Mouse (Mus musculus) liver, postnatal 0 days (tissue): ENCODE data around the gene Slc38a9. TPM values are rescaled to one million over a fixed set of nuclear protein-coding genes. Genes with fewer than 3 reads are reported as not detected.

Experiments used
- ATAC-seq: fragments of 200-750 bp; cut with Nextera tagmentation; 2 replicates; pipeline ENCODE4 v1.8.0; 2017; ENCODE audit warnings: mild to moderate bottlenecking, moderate library complexity
- DNase-seq: peaks from one replicate; pipeline ENCODE4 v3.0.0-alpha.2; 2016
- H3K27ac ChIP-seq: fragments of 300-500 bp; sonication (generic); 2 replicates; pipeline ENCODE4 v1.5.1; 2014; ENCODE audit warnings: antibody characterized with exemption, moderate library complexity, mild to moderate bottlenecking, low read depth
- H3K27me3 ChIP-seq: fragments of 300-500 bp; sonication (generic); 2 replicates; pipeline ENCODE4 v1.6.1; 2014; ENCODE audit warnings: low read length, control low read depth, mixed read lengths; ENCODE audit not compliant: insufficient read depth
- H3K36me3 ChIP-seq: fragments of 300-500 bp; sonication (generic); replicated peaks from 2 replicates; pipeline ENCODE4 v1.6.1; 2014; ENCODE audit warnings: mild to moderate bottlenecking, control low read depth, low read length, moderate library complexity, mixed read lengths; ENCODE audit not compliant: insufficient read depth
- H3K4me1 ChIP-seq: fragments of 300-500 bp; sonication (generic); 2 replicates; pipeline ENCODE4 v1.6.1; 2014; ENCODE audit warnings: antibody characterized with exemption, mild to moderate bottlenecking, control low read depth; ENCODE audit not compliant: insufficient read depth
- H3K4me2 ChIP-seq: fragments of 300-500 bp; sonication (generic); 2 replicates; pipeline ENCODE4 v1.6.1; 2014; ENCODE audit warnings: low read depth, mild to moderate bottlenecking, low read length, moderate library complexity, mixed read lengths
- H3K4me3 ChIP-seq: fragments of 300-500 bp; sonication (generic); 2 replicates; pipeline ENCODE4 v1.5.1; 2014; ENCODE audit warnings: low read depth, low read length
- H3K9ac ChIP-seq: fragments of 300-500 bp; sonication (generic); replicated peaks from 2 replicates; pipeline ENCODE4 v1.6.1; 2014; ENCODE audit warnings: mild to moderate bottlenecking, moderate library complexity
- H3K9me3 ChIP-seq: fragments of 300-500 bp; sonication (generic); 2 replicates; pipeline ENCODE4 v1.6.1; 2016; ENCODE audit warnings: mild to moderate bottlenecking, control low read depth, low read length, mixed read lengths
- CTCF ChIP-seq: sonication (generic); IDR thresholded peaks from 2 replicates; pipeline ENCODE4 v1.5.1; 2016; ENCODE audit warnings: antibody characterized with exemption, low read depth
- EP300 ChIP-seq: IDR thresholded peaks from 2 replicates; pipeline ENCODE4 v1.6.1; 2016; ENCODE audit warnings: antibody characterized with exemption, low read depth, mild to moderate bottlenecking
- WGBS: fragments of 180-500 bp; shearing (Covaris S2); extraction: QIAGEN DNeasy Blood & Tissue Kit; methylation state at CpG from one replicate; pipeline ENCODE4 v1.1.7; 2014; ENCODE audit not compliant: insufficient replicate concordance; 5-methylcytosine and 5-hydroxymethylcytosine counted together
- polyA plus RNA-seq: library from polyadenylated mRNA; unstranded; fragments of >200 nt; fragmentation: Nextera tagmentation; extraction: Ambion mirVana; gene quantifications from 2 replicates; pipeline ENCODE4 v1.2.1, GENCODE M21; 2015

The Slc38a9 gene
- polyA plus RNA-seq, 1 experiment from 2014 or later = 11.9 TPM

DNA sequence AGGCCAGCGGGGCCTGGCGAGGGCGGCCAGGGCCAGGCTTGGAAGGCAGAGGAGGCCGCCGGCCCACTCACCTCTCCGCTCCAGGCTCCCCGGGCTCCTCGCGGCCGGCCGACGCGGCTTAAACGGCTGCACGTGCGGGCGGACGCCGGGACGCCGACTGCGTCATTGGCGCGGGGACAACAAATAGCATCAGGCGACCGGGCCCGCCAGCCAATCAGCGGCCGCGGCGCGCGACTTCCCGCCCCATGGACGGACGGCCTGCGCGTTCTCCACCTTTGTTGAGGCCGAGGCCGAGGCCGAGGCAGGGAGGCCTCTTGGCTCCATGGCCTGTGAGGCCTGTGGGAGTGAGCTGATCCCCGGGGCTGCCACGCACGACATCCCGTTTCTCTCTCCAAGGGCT is 8.3 kb upstream of the Slc38a9 start, which contains the start of gene Ddx4:
Gene Ddx4, minus strand, starts transcription at position 271 of the 400 bp plus-strand sequence.
- H3K9ac ChIP-seq = no peak within 1 kb of the TSS
- no peaks in the 10 kb centered on the region for H3K36me3 ChIP-seq
- peaks cover 3% of the 10 kb centered on the region; the same call in 1 of the 2 replicates for H3K9me3 ChIP-seq
- 80% methylated on average over 42 of the region's 45 CpGs for WGBS
- no peaks in the 10 kb centered on the region for H3K27me3 ChIP-seq
- no peaks in the 10 kb centered on the region for H3K4me1 ChIP-seq
- DNase-seq = no peak
- no peak for TF ChIP-seq CTCF
- TF ChIP-seq EP300 = no peak
- no peak within 1 kb of the TSS for H3K4me2 ChIP-seq
- H3K4me3 ChIP-seq = no peak within 1 kb of the TSS
- no peak within 1 kb of the TSS for H3K27ac ChIP-seq
- ATAC-seq = no peak

DNA sequence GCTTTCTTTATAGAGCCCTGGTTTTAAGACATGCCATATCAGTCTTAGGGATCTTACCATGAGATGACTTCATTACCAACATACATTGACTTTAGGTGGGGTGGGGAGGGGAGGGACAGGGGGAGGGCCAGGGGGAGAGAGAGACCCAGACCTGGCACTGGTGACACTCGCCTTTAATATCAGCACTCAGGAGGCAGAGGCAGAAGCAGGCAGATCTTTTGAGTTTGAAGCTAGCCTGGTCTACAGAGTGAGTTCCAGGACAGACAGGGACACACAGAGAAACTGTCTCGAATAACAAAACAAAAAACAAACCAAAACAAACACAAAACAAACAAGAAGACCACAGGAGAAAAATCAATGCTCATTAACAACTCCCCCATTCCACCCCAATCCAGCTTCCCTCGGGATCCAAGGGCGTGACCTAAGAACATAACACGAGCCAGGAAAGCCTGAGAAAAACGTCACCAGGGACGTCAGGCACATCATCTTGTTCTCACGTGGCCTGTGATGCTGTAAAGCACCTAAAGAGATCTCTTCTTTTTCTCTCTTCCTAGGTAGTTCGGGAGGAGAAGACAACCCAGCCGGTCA is 471 bp upstream of the Slc38a9 start:
- Histone ChIP-seq H3K27ac (no peak overlapping the region), H3K27me3 (no peaks in the 10 kb centered on the region), H3K4me2 (peak overlapping the region; percentile 87), H3K9ac (peak overlapping the region; percentile 23), H3K36me3 (no peaks in the 10 kb centered on the region), H3K4me1 (peaks cover 11% of the 10 kb centered on the region), H3K9me3 (no peaks in the 10 kb centered on the region), H3K4me3 (peak overlapping the region; percentile 90)
- TF ChIP-seq EP300 (no peak), CTCF (no peak)
- peak; percentile 1 for ATAC-seq
- no peak for DNase-seq
- 2% methylated on average over 10 of the region's 10 CpGs for WGBS

DNA sequence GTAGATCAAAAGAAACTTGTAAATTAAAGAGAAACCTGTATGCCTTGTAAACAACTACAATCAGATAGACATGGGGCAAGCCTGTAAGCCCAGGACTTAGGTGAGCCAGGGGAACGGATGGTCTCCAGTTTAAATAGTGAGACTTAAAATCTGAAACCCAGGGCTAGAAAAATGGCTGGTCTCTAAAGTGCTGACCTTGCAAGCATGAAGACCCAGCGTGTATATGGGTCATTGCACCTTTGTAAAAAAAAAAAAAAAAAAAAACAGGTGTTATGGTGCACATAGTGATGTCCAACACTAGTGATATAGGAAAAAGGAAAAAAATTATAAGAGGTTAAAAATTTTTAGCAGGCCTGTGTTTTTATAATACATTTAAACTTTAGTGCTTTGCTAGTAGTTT is 1.1 kb downstream of the Slc38a9 start:
- peaks cover 11% of the 10 kb centered on the region for H3K4me1 ChIP-seq
- no peaks in the 10 kb centered on the region for H3K27me3 ChIP-seq
- H3K9me3 ChIP-seq = no peaks in the 10 kb centered on the region
- no peaks in the 10 kb centered on the region for H3K36me3 ChIP-seq
- H3K9ac ChIP-seq = peak overlapping the region; percentile 94
- WGBS = 66% methylated on average over 2 of the region's 2 CpGs
- TF ChIP-seq CTCF = no peak
- TF ChIP-seq EP300 = no peak
- peak overlapping the region; percentile 87 for H3K4me2 ChIP-seq
- DNase-seq = no peak
- H3K27ac ChIP-seq = no peak overlapping the region
- H3K4me3 ChIP-seq = peak overlapping the region; percentile 90
- no peak for ATAC-seq

DNA sequence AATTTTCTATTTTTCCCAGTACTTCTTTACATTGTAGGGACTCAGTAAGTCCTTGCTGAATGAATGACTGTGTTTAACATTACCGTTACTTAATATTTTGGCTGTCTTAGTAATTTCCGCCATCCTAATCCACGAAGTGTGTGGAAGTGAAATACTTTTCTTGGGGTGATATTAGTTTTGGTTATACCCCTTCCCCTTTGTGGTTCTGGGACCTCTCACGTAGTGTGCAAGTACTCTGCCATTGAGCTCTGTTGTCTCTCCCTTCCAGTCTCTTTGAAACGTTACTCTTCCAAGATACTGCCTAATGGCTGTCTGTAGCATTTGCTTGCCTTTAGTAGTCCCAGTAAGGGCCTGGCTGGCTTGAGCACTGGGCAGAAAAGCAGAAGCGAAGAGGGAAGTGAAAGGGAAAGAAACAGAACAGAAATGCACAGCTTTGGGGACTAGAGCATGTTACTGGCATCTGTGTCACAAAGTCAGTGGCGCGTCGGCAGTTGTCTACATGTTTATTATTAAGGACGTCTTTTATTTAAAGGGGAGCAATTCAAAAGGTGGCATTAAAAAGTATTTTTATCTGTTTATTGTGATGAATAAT is 6.0 kb downstream of the Slc38a9 start:
- H3K27ac ChIP-seq = peak overlapping the region; percentile 36
- peaks cover 17% of the 10 kb centered on the region; the same call in 1 of the 2 replicates for H3K36me3 ChIP-seq
- no peak overlapping the region for H3K4me3 ChIP-seq
- no peaks in the 10 kb centered on the region for H3K9me3 ChIP-seq
- peak; percentile 38; the same call in 1 of the 2 replicates for ATAC-seq
- peaks cover 2% of the 10 kb centered on the region; the same call in 1 of the 2 replicates for H3K4me1 ChIP-seq
- no peak for DNase-seq
- 63% methylated on average over 10 of the region's 10 CpGs for whole genome bisulfite sequencing
- no peak overlapping the region for H3K9ac ChIP-seq
- TF ChIP-seq CTCF = no peak
- TF ChIP-seq EP300 = no peak
- peak overlapping the region; percentile 52 for H3K4me2 ChIP-seq
- no peaks in the 10 kb centered on the region for H3K27me3 ChIP-seq

DNA sequence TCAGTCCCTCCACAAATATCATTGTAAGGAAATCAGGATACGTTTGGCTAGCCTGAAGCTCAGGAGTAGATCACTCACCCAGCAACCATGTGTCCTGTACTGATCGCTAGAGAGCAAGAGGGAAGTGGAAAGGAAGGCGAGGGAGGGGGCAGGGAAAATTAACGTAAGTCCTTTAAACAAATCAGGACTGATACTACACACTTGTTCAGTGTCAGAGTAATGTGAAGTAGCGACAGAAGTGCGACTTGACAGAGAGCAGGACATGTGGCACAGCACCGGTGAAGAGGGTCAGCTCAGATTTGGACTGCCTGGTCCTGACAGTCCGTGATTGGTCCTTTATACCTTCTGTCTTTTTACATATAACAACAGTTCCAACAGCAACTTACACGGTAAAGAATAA is 6.7 kb downstream of the Slc38a9 start:
- Histone ChIP-seq H3K36me3 (peaks cover 18% of the 10 kb centered on the region; the same call in 1 of the 2 replicates), H3K27me3 (no peaks in the 10 kb centered on the region), H3K4me2 (peak overlapping the region; percentile 52), H3K9me3 (no peaks in the 10 kb centered on the region), H3K4me1 (no peaks in the 10 kb centered on the region), H3K27ac (peak overlapping the region; percentile 36), H3K9ac (no peak overlapping the region), H3K4me3 (no peak overlapping the region)
- DNase-seq = no peak
- WGBS = 70% methylated on average over 9 of the region's 9 CpGs
- TF ChIP-seq CTCF (no peak), EP300 (no peak)
- ATAC-seq = no peak

DNA sequence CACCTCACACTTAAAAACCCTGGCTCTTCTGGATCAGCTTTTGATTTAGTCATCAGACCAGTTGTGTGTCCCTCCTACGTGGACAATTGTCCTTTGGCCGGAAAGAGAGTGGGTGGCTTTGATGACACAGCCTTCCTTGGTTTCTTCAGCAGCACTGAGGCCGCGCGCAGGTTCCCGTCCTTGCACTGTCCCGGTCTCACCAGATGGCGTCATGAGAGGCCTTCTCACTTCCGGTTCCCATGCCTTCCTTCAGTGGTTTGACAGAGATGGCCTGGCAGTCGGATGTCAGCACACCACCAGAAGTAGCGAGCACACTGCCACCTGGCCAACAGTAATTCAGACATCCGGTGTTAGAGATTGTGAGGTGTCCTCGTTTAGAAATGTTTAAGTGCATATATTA is 11.2 kb downstream of the Slc38a9 start:
- 68% methylated on average over 13 of the region's 13 CpGs for WGBS
- Histone ChIP-seq H3K9me3 (no peaks in the 10 kb centered on the region), H3K36me3 (peaks cover 18% of the 10 kb centered on the region; the same call in 1 of the 2 replicates), H3K4me1 (no peaks in the 10 kb centered on the region), H3K27me3 (no peaks in the 10 kb centered on the region), H3K27ac (no peak overlapping the region), H3K4me3 (no peak overlapping the region), H3K4me2 (no peak overlapping the region), H3K9ac (no peak overlapping the region)
- TF ChIP-seq EP300 (no peak), CTCF (peak; percentile 40)
- DNase-seq (peak; percentile 29), ATAC-seq (peak; percentile 51)
